Mouse (Mus musculus) skeletal muscle tissue, adult 2 months (tissue): Measurements from ENCODE around the gene Fdx1l.
"Not testable (repeated sequence)": the region's sequence is repeated elsewhere in the genome, so short reads cannot be mapped to it uniquely, and the experiment has no call there.

Experiments used
- DNase-seq: peaks from one replicate; pipeline ENCODE4 v3.0.0-alpha.2; 2012; ENCODE audit warnings: low read depth, low spot score

Gene Fdx1l

GRCm38 (mm10) chr9:21074173-21074572 lies 759 bp upstream of the Fdx1l start:
- no peak for DNase-seq

DNA sequence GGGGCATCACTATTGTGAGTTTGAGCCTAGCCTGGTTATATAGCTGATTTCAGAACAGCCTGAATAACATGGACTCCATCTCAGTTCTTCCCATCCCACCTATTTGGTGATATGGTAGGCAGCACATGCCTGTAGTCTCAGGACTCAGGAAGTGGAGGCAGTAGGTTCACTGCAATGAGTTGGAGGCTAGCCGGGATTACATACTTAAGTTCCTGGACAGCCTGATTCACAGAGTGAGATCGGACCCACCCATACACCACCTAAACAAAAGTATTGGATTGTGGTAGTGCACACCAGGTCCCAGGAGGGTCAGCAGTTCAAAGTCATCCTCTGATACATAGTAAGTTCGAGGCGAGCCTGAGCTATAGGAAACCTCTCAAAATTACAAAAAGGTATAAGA lies 773 bp downstream of the Fdx1l start:
- no peak for DNase-seq

DNA sequence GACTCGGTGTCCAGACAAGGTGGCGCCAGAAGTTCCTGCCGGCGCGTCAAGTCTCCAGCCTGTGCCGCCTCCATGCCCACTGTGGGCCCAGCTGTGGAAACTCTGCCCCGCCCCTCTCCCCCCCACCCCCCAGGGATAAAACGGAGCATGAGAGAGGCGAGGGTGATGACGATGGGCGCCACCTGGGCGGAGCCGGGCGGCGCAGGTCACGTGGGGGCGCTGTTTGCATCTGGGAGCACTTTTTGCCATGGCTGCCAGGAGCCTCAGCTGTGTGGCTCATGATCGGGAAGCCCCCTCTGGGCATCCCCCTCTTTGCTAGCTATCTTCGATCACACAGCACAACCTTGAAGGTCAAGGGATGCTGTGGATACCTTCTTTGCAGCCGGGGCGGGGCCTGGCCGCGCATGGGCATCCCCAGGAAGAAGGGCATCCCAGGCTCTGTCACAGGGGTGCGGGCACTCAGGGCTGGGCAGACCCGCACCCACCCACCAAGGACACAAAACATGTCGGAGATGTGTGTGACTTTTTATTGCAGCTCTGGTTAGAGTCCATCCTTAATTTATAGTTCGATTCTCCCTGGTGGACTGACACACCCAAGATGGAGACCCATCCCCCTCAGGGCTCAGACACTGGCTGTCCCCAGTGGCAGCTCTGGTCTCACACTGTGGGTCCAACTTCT lies 6.3 kb downstream of the Fdx1l start, which contains the start of gene Zglp1:
TSS of gene Zglp1 (minus strand) at position 88 of the 679 bp plus-strand sequence.
- DNase-seq: no peak

- DNase-seq: no peak
Measured at GRCm38 (mm10) chr9:21062928-21063327, 10.5 kb downstream of the Fdx1l start.

DNA sequence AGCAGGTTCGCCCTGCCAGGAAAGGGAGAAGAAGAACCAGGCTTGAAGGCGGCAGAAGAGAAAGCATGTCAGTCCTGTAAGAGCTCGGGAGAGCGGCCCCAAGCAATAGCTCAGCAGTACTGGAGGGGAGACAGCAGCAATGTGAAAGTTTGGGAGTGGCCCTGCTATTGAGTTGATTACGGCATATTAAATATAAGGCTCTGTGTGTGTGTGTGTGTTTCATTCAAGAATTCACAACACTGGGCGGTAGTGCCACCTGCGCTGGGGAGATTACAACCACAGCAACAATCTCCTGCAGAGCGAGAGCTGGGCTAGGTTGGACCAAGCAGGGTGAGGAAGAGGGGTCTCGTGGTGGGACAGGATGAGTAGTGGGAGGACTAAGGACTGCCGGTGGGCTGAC lies 21.8 kb downstream of the Fdx1l start:
- DNase-seq: no peak

- no peak for DNase-seq
Measured at GRCm38 (mm10) chr9:21045235-21045634, 28.2 kb downstream of the Fdx1l start.

DNA sequence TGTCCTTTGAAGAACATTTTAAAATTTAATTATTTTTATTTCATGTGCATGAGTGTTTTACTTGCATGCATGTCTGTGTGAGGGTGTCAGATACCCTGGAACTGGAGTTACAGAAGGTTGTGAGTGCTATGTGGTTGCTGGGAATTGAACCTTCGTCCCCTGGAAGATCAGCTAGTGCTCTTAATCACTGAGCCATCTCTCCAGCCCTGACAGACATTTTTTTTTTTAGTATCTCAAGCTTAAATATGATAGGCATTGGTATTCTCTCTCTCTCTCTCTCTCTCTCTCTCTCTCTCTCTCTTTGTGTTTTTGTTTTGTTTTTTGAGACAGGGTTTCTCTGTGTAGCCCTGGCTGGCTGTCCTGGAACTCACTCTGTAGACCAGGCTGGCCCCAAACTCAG lies 28.6 kb downstream of the Fdx1l start:
- not testable (repeated sequence) for DNase-seq

- DNase-seq: no peak
Measured at GRCm38 (mm10) chr9:21043563-21043962, 29.9 kb downstream of the Fdx1l start.

DNA sequence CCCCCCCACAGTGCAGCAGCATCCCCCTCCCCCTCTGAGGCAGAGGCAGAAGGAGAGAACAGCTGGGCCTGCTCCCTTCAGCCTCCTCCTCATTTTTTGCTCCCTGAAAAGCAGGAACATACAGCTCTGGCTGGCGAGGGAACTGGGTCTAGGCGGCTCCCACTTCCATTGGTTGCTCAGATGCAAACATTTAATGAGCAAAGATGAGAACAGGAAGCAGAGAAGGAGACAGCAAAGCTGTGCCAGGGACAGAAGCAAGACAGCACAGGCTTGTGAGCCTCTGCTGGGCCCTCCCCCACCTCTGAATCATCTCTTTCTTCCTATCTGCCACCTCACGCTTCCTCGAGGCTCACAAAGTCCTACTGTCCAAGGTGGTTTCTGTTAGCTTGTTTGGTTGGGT lies 32.1 kb downstream of the Fdx1l start:
- DNase-seq: no peak

DNA sequence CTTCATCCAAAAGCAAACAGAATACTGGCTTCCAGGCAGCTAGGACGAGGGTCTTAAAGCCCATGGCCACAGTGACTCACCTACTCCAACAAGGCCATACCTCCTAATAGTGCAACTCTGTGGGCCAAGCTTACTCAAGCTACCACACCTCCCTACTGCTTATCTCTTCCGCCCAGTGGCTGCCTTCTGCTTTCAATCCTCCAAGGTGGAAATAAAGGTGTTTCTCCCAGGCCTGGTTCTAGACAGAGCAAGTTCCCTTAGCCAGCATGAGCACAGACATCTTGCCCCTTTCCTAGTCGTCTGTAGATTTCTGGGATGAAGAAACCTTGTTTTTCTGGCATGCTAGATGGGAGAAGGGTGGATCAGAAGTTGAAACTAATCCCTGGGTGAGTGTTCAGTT lies 33.6 kb downstream of the Fdx1l start:
- DNase-seq: no peak

GRCm38 (mm10) chr9:21037481-21037891 lies 35.9 kb downstream of the Fdx1l start:
- DNase-seq: no peak

DNA sequence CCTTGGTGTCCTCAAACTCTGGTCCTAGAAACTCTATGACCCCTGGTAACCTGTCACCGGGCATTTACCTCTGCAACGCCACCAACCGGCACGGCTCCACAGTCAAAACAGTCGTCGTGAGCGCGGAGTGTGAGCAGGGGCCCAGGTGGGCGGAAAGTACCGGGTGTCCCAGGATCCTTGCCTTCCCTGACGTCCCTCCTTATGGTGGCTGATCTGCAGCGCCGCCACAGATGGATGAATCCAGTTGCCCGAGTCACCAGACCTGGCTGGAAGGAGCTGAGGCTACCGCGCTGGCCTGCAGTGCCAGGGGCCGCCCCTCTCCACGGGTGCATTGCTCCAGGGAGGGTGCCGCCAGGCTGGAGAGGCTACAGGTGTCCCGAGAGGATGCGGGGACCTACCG lies 36.7 kb downstream of the Fdx1l start:
- no peak for DNase-seq

DNA sequence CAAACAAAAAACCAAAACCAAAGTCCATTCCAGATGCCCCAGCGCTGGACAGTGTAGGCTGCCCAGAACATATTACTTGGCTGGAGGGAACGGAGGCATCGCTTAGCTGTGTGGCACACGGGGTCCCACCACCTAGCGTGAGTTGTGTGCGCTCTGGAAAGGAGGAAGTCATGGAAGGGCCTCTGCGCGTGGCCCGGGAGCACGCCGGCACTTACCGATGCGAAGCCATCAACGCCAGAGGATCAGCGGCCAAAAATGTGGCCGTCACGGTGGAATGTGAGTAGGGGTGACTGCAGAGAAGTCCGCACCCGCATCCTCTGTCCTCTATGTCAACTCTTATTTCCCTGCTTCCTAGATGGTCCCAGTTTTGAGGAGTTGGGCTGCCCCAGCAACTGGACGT lies 37.3 kb downstream of the Fdx1l start:
- no peak for DNase-seq

GRCm38 (mm10) chr9:21035586-21035985 lies 37.8 kb downstream of the Fdx1l start:
- DNase-seq: no peak

- no peak for DNase-seq
Measured at GRCm38 (mm10) chr9:21034481-21035085, 38.8 kb downstream of the Fdx1l start.

GRCm38 (mm10) chr9:21033136-21033535 lies 40.3 kb downstream of the Fdx1l start:
- DNase-seq: peak; percentile 68

DNA sequence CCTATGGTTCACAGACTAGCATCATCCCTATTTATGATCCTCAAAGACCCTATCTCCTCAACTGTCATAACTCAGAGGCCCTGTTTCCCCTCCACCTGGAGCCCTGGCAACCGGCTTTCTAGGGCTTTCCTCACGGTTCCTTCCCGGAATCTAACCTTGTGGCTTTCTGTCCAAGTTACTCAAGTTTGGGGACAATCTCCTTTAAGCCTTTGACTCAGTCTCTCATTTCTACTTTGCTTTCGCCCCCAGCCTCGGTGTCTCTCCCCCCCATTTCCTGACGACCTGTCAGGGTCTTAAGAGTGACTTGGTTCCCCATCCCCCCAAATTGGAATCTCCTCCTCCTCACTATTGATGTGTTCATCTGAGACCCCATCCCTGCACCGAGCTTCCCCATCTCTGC lies 40.9 kb downstream of the Fdx1l start:
- DNase-seq: no peak

DNA sequence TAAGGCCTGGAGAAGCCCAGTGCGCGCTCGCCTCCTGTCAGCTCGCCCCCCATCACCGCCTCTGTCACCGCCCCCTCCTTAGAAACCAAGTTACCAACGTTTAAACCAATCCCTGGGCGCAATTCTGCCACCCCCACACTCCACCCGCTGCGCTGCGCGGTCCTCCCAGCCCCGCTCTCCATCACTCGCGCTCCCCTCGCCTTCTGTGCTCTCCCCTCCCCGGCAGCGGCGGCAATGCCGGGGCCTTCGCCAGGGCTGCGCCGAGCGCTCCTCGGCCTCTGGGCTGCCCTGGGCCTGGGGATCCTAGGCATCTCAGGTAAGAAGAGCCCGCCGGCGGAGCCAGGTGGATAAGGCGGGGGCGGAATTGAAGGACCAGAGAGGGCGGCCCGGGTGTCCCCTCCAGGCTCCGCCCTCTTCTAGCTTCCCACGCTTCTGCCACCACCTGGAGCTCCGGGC lies 41.5 kb downstream of the Fdx1l start, which contains the start of gene Icam5:
TSS of gene Icam5 (plus strand) at position 178 of the 456 bp plus-strand sequence.
- no peak for DNase-seq

DNA sequence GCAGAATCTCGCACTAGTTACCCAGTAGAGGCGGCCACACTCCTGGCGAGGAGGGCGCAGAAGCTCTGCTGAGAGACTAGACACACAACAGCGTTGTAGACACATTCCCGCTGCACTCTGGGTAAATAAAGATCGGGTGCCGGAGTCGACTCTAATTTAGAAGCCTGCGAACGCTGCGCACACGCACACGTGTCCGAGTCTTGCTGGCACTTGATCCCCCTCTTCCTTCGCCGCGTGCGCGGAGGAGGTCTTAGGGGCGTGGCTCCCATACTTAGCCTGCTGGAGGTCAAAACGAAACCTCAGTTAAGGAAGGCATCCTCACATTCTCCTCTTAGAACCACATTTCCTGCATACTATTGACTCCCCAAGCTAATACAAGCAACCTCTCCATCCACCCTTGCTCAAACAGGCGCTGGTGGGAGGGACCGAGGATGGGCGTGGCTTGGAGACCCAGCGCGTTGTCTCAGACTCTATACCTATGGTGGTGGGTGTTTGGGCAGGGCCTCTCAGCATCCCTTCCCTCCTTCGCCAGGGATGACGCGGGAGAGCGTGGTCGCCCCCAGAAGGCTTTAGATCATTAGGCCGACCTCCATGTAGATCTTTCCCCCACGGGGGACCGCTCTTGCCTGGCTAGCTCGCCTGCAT lies 42.0 kb downstream of the Fdx1l start:
- peak; percentile 67 for DNase-seq

DNA sequence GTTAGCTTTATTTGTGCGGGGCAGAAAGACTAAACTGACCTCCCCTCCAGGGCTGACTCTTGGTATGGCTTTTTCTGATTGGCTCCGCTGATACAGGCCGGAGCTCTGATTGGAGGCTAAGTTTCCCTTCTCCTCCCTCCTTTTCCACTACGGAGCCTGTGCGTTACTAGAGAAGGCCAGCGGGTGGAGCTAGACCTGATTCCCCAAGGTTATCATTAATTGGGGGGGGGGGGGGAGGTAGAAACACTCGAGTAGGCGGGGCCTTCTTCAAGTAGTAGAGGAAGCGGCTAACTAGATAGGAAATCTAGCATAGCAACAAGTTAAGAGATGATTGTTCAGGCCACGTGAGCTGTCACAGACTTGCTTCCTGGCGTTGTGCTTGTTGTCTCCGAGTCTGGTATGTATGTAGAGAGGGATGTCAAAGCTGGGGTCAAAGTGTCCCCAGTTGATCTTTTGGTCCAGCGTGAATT lies 42.6 kb downstream of the Fdx1l start:
- peak; percentile 92 for DNase-seq

- DNase-seq: no peak
Measured at GRCm38 (mm10) chr9:21030055-21030600, 43.3 kb downstream of the Fdx1l start.

- peak; percentile 60 for DNase-seq
Measured at GRCm38 (mm10) chr9:21029291-21030054, 43.9 kb downstream of the Fdx1l start, which contains the start of gene Icam4. Gene Icam4 (plus strand): TSS chr9:21029373.
